Mouse (Mus musculus): ENCODE results near the gene Ccr7. TPM values are rescaled to one million over a fixed set of nuclear protein-coding genes. Genes with fewer than 3 reads are reported as not detected.
A peak's percentile ranks its signal among the peaks of the same experiment; 100 is the strongest.

Gene Ccr7
- polyA plus RNA-seq, 1 experiment from 2014 or later = 37.4 TPM

GRCm38 (mm10) chr11:99118420-99118819 lies 36.5 kb downstream of the Ccr7 start:
- DNase-seq (ENCODE audit: low spot score) = no peak

GRCm38 (mm10) chr11:99117907-99118306 lies 37.0 kb downstream of the Ccr7 start:
- DNase-seq (ENCODE audit: low spot score) = no peak

- DNase-seq (ENCODE audit: low spot score) = peak; percentile 33
Observed at GRCm38 (mm10) chr11:99115940-99116339, 38.9 kb downstream of the Ccr7 start.

- DNase-seq (ENCODE audit: low spot score) = no peak
Observed at GRCm38 (mm10) chr11:99113111-99113510, 41.8 kb downstream of the Ccr7 start.

GRCm38 (mm10) chr11:99112700-99113099 lies 42.2 kb downstream of the Ccr7 start:
- DNase-seq (ENCODE audit: low spot score) = no peak

GRCm38 (mm10) chr11:99111631-99112030 lies 43.2 kb downstream of the Ccr7 start:
- no peak for DNase-seq (ENCODE audit: low spot score)

GRCm38 (mm10) chr11:99111155-99111554 lies 43.7 kb downstream of the Ccr7 start:
- DNase-seq (ENCODE audit: low spot score) = peak; percentile 81

- DNase-seq (ENCODE audit: low spot score) = no peak
Observed at GRCm38 (mm10) chr11:99110370-99111110, 44.3 kb downstream of the Ccr7 start.

GRCm38 (mm10) chr11:99108296-99108695 lies 46.6 kb downstream of the Ccr7 start:
- DNase-seq (ENCODE audit: low spot score) = no peak

- DNase-seq (ENCODE audit: low spot score) = no peak
Observed at GRCm38 (mm10) chr11:99105981-99106726, 48.7 kb downstream of the Ccr7 start.

- peak; percentile 82 for DNase-seq (ENCODE audit: low spot score)
Observed at GRCm38 (mm10) chr11:99104609-99105410, 50.1 kb downstream of the Ccr7 start.

- DNase-seq (ENCODE audit: low spot score) = no peak
Observed at GRCm38 (mm10) chr11:99102575-99103270, 52.2 kb downstream of the Ccr7 start.

GRCm38 (mm10) chr11:99101693-99102092 lies 53.2 kb downstream of the Ccr7 start:
- no peak for DNase-seq (ENCODE audit: low spot score)

- DNase-seq (ENCODE audit: low spot score) = no peak
Observed at GRCm38 (mm10) chr11:99100215-99100614, 54.7 kb downstream of the Ccr7 start.

- no peak for DNase-seq (ENCODE audit: low spot score)
Observed at GRCm38 (mm10) chr11:99099516-99099915, 55.4 kb downstream of the Ccr7 start.

GRCm38 (mm10) chr11:99098924-99099323 lies 56.0 kb downstream of the Ccr7 start:
- no peak for DNase-seq (ENCODE audit: low spot score)

- no peak for DNase-seq (ENCODE audit: low spot score)
Observed at GRCm38 (mm10) chr11:99096996-99097774, 57.7 kb downstream of the Ccr7 start.

GRCm38 (mm10) chr11:99096417-99096816 lies 58.5 kb downstream of the Ccr7 start:
- DNase-seq (ENCODE audit: low spot score) = no peak

GRCm38 (mm10) chr11:99095759-99096158 lies 59.1 kb downstream of the Ccr7 start:
- DNase-seq (ENCODE audit: low spot score) = no peak

- DNase-seq (ENCODE audit: low spot score) = no peak
Observed at GRCm38 (mm10) chr11:99094911-99095676, 59.8 kb downstream of the Ccr7 start.
